Mouse (Mus musculus): ENCODE measurements around the gene Zfyve21.

Gene Zfyve21

DNA sequence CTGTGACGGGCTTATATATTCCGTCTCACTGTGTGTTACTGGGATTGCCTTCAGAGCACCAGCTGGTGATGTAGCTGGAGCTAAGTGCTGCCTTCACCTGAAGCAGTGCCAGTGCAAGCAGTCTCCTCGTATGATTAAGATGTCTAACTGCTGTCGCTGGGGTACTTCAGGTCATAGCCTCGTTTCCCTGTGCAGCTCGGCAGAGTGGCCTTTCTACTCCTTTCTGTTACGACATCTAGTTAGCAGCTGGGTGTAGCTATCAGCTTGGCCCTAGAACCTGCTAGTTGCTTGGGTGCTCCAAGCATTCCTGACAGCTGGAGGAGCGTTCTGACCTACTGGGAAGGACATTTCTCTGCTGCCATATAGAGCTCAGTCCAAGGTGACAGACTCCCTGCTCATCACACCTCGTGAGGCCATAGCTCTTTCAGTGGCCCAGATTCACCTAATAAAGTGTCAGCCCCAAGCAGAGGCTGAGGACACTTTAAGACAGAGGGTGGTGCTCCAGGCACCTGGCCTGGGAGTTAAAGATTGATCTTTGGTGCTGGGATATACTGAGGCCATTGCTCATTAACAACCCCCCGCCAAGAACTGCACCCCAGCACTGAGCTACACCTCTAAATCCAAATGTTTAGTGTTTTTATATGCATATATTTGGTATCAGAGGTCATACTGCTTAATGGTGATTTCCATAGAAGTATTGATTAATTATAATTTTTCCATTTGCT is 13.3 kb upstream of the Zfyve21 start:
- DNase-seq (ENCODE audit: low spot score), result no peak

DNA sequence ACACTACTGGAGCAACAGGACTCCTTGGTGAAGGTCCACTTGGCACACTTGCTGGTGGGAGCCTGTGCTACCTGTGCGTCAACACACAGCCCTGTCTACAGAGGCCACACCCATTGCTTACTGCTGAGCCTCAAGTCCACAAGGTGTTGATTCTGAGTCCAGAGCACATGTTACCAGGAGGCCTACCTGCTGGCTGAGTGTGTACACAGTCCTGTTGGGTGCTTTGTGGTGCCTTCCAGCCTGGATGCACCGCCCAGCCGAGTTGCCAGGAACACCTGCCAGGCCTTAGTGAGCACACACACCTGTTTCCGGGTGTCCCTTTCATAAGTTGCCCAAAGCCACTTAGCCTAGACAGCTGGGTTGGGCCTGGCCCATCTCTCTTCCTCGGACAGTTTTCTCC is 10.4 kb upstream of the Zfyve21 start:
- no peak for DNase-seq (ENCODE audit: low spot score)

DNA sequence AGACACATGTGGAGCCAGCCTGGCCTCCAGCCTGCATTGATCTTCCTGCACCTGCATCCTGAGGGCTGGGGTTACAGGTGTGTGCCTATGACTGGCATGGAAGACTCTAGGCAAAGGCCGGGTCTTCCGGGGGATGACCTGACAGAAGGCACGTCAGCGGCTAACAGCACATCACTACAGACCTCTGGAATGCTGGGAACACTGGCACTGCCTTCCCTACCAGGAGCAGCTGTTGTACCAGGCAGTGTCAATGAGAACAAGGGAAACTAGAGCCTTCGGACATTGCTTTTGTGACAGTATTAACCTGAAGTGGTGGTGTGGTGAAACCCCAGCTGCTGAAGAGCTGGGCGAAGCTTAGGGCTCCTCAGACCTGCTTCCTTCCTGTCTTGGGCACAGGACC is 5.2 kb upstream of the Zfyve21 start:
- DNase-seq (ENCODE audit: low spot score), result no peak

DNA sequence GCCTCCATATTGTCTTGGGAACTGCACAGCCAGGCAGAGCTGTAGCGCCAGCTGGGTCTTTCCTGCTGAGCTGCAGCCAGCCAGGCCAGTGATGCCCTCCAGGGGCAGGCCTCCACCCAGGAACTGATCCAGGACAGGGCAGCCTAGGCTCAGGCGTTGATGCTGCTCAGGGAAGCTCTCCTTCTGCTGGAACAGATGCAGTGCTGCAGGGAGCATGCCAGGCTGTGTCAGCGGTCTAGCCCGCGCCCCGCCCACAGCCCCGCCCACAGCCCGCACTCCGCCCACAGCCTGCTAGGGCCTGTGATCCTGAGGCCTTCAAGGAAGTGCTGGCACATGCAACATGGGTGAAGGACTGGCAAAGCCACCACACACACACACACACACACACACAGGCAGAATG is 4.2 kb upstream of the Zfyve21 start:
- DNase-seq (ENCODE audit: low spot score), result peak; percentile 57

DNA sequence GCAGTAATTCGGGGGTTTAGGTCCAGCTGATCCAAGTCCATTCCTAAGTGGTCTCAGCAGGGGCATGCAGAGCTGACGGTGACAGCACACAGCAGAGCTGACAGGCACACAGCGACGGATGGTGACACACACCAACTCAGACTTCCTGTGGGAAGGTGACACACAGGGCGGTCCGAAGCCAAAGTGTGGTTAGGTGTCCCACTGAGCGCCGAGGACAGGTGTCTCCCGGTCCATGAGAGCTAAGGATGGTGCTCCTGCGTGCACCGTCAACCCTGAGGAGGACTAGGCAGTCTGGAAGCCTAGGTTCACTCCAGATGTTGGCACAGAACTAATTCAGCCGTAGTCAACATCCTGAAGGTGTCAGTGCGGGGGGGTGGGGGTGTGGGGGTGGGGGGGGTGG is 1.9 kb upstream of the Zfyve21 start:
- DNase-seq (ENCODE audit: low spot score), result no peak

DNA sequence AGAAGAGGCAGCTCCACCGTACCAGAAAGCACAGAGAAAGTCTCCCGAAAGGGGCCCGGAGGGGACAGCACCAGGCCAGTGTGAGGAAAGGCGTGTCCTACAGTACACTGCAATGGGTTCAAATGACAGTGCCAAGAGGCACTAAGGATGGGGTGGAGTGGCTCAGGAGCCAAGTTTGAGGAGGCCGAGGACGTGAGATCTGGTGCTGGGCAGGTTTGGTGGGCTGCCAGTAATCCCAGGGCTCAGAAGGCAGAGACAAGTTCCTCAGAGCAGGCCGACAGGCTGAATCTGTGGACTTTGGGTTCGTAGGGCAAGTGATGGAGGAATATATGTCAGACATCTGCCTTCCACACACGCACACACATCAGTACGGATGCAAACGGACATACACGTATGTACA is 1.4 kb upstream of the Zfyve21 start:
- DNase-seq (ENCODE audit: low spot score), result no peak

DNA sequence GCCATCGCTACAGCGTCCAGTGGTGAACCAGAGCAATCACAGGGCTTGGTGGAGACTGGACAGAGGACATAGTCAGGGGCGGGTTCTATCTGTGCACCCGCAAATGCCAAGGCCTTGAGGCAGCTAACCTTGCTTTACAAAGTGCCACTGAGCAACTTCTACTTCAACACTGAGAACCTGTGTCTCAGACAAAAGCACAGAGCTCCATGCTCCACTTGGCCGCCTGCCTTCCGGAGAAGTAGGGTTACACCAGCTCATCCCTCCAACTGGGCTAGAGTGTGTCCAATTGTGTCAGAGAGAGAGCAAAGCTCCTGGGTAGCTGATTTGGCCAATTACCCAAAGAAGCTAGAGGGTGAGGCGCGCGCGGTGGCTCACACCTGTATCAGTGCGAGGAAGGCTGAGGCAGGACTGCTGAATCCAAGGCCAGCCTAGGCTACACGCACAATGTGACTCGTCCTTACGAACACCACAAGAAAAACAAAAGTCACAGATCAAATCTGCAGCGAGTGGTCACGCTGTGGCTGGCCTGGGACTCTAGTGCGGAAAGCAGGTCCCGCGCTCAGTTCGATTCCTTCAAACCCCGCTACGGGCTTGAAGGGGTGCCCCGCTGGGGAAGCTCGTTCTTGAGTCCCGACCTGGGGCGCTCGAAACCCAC is 732 bp upstream of the Zfyve21 start:
- no peak for DNase-seq (ENCODE audit: low spot score)

DNA sequence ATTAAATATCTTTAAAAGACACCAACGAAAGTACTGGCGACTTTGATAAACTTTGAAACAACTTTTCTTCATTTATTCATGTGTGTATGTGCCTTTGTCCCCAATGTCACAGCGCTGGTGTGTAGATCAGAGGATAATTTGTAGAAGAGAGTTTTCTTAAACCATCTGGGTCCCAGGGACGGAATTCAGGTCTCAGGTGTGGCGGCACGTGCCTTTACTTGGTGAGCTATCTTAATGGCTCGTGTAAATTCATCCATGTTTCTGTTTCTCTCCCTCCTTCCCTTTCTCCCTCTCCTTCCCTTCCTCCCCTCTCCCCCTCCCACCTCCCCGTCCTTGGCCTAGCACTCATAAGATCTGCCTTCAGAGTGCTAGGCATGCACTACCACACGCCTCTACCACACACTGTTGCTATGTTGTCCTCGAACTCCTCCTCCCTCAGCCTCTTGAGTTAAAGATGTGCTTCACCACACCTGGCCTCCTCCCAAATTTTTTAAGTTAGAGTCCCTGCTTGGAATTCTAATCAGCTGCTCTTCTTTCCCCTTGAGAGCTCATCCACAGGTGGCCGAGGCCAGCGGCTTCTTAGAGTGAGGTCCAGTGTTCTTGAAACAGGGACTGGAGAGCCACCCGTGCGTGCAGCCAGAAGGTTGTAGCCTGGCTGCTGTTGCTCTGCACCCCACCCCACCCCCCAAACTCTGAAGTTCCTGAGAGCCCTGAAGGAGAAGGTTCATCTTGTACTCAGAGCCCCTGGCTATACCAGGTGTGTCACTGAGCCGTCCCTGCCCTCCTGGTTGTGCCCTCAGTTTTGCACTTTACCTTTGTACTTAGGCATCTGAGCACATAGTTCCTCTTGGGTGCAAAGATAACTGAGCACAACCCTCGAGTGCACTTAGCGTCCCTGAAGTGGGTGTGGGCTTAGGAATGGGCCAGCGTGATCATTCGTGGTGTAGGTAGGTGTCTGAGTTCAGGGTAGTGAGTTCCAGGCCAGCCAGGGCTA is 1.1 kb downstream of the Zfyve21 start:
- DNase-seq (ENCODE audit: low spot score), result no peak

DNA sequence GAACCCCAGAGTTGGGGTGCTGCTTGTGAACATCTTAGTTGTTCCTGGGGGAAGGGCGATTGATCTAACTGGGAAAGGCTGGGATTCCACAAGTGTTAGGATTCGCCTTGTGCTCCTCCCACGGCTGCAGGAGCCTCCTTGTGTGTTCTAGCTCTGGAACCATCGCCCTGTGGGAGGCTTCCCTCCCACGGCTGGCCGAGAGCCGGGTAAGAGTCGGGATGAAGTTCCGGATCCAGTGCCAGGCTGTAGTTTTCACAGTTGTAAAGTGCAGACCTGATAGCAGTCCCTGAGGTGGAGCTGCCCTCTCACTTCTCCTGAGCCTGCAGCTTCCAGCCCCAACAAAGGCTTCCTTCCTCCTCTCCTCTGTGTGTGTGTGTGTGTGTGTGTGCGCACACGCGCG is 2.6 kb downstream of the Zfyve21 start:
- peak; percentile 33 for DNase-seq (ENCODE audit: low spot score)

DNA sequence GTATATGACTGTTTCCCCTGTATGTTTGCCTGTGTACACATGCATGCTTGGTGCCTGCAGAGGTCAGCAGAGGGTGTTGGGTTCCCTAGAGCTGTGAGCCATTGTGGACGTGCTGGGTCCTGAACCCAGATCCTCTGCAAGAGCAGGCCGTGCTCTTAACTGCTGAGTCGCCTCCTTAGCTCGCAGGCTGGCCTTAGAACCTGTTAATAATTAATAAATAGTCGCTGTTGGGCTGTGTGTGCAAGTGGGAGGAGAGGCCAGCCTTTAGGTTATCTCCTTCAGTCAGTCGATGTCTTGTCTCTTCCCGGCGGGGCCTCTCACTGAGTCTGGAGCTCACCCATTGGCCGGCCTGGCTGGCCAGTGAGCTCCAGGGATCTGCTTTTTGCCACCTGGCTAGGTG is 3.0 kb downstream of the Zfyve21 start:
- no peak for DNase-seq (ENCODE audit: low spot score)

DNA sequence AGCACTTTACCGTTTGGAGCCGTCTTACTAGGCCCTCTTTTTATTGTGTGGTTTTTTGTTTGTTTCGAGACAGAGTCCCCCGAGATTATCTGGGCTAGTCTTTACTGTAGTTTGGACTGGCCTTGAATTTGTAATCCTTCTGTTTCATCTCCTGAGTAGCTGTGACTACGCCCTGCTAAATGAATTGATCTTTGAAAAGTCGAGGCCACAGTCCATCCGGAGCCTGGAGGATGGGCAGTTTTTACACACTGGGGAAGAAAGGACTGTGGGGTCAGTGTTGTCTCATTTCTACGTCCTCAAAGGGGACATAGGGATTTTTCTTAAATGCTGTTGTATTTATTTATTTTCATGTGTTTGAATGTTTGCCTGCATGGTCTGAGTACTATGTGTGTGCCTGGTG is 4.0 kb downstream of the Zfyve21 start:
- DNase-seq (ENCODE audit: low spot score), result no peak

DNA sequence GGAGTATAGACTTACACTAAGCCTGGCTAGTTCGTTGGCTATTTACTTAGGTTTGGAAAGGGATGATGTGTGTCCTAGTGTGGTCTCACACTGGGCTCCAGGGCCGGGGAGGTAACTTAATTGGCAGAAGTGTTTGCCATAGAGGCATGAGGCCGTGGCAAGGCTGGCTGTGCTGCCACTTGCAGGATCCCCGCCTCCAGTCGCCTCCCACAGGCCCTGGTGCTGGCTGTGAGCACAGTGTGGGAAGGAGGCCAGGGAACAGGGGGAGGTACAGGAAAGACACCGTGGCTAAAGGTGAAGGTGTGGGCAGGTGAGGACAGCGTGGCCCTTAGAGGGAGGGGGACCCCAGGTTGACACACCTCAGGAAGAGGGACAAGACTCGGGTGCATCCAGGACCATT is 6.0 kb downstream of the Zfyve21 start:
- DNase-seq (ENCODE audit: low spot score), result no peak

DNA sequence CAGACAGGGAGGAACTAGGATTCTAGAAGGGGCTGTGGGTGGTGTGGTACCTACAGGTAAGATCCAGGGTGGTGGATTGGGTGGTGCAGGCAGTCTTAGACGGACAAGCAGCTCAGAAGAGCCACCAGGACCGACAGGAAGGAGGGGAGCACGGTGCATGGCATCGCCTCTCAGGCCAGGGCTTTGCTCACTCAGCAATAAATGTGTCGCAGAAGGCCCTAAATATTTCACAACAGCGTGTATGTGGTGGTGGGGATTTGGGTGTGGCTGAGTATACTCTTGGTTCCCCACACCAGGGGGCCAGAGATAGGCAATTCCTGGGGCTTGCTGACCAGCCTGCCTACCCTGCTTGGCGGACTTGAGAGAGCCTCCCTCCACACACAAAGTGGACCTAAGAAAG is 6.7 kb downstream of the Zfyve21 start:
- no peak for DNase-seq (ENCODE audit: low spot score)

DNA sequence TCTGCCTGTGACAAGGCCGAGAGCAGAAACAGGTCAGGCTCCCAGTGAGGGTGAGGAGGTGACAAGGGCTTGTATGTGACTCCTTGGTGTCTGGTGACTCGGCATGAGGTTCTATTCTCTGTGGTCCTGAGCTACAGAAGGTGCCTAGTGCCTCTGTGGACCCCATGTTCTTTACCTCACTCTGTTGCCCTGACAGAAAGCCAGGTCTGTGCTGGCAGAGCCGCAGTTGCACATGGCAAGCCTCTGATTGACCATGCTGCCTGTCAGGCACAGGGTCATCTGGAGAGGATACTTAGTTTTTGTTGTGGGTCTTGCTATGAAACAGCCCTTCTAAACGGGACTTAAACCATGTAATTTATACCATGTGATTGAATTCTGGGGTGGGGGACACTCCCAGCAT is 8.0 kb downstream of the Zfyve21 start:
- no peak for DNase-seq (ENCODE audit: low spot score)

DNA sequence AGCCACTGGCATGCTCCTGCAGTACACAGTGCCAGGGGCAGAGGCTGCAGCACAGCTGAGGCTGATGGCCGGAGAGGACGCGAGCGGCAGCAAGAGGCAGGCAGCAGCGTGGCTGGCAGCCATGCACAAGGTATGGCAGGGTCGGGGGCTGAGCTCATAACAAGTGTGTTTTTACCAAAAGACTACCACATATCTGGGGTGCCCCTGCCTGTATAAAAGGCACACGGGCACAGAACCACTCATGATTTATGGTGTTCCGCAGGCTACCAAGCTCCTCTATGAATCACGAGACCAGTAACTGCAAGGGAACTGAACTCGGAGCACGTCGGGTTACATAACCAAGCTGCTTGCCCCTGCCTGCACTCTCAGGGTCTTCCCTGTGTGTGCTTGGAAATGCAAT is 13.6 kb downstream of the Zfyve21 start:
- no peak for DNase-seq (ENCODE audit: low spot score)

DNA sequence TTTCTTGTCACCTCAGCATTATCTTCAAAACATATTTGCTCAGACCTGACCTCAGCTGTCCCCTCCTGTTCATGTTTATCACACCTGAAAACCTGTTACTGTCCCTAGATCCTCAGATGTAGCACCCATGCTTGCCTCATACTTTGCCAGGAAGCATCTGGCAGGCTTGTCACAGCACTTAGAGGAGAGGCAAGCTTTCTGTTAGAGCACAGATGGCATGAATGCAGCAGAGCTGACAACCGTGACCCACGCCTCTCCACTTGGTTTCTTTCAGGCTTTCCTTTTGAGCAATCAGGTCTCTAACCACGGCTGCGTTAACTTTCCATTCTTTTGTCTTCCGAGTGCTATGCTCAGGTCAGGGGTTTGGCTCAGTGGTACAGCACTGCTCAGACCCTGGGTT is 15.5 kb downstream of the Zfyve21 start:
- DNase-seq (ENCODE audit: low spot score), result no peak

DNA sequence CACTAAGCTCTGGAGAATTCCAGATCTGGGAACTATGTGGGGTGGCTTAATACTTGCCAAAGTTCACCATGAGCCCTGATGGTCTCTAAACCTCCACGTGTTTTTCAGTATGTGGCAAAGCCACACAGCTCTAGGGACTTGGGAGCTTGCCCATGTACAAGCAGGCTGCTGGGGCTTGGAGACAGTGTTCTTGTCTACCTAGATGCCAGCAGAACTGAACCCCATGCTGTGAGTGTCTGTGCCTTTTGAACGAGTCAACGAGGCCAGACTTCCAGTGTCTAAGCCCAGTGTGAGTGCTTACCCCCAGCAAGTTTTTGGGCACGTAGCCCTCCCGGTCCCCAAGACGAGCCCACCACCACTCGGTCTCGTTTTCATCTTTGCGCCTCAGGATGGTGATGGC is 16.0 kb downstream of the Zfyve21 start:
- no peak for DNase-seq (ENCODE audit: low spot score)

DNA sequence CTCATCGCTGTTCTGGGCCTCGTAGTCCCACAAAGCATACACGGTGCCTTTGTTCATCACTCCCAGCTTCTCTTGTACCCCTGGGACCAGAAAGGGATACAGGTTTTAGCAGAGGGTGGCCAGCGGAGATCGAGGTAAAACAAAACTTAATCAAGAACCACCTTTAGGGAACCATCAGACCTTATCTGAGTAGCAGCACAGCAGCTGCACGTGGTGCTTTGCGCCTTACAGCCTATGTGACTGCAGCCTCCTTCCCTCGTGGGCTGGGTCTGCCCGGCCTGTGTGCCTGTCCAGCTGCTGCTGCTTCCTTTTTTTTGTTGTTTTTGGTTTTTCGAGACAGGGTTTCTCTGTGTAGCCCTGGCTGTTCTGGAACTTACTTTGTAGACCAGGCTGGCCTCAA is 16.4 kb downstream of the Zfyve21 start:
- DNase-seq (ENCODE audit: low spot score), result no peak

DNA sequence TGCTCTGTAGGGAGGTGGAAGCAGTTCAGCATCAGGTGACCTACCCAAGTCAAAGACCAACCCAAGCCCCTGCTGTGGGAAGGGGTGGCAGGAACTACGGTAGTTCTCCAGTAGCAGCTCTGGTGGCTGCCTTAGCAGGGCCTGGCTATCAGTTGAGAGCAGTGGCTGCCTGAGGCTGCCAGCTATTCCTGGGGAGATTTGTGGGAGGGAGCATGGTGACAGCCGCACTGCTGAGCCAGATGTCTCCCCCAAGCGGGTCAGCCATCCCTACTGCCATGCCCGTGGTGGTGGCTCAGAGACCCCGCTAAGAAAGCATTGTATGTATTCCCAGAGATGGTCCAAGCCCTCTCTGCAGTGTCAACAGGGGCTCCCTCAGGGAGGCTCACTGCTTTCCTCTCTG is 18.7 kb downstream of the Zfyve21 start:
- no peak for DNase-seq (ENCODE audit: low spot score)

DNA sequence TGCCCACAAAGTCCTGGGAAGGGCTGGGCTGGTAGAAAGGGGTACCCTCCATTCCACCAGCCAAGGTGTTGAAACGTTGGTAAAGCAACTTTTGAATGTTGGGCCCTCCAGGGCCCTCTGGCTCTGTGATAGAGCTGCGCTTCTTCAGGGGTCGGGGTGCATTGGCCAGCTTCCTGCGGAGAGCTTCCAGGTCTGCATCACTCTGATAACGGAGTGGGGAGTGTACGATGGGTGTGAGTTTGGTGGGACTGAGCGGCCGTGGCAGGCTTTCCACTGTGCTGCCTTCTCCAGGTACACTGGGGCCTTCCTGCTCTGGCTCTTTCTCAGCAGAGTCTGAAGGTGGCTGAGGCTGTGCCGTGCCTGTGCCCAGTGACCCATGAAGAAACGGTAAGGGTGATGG is 19.5 kb downstream of the Zfyve21 start:
- DNase-seq (ENCODE audit: low spot score), result no peak

DNA sequence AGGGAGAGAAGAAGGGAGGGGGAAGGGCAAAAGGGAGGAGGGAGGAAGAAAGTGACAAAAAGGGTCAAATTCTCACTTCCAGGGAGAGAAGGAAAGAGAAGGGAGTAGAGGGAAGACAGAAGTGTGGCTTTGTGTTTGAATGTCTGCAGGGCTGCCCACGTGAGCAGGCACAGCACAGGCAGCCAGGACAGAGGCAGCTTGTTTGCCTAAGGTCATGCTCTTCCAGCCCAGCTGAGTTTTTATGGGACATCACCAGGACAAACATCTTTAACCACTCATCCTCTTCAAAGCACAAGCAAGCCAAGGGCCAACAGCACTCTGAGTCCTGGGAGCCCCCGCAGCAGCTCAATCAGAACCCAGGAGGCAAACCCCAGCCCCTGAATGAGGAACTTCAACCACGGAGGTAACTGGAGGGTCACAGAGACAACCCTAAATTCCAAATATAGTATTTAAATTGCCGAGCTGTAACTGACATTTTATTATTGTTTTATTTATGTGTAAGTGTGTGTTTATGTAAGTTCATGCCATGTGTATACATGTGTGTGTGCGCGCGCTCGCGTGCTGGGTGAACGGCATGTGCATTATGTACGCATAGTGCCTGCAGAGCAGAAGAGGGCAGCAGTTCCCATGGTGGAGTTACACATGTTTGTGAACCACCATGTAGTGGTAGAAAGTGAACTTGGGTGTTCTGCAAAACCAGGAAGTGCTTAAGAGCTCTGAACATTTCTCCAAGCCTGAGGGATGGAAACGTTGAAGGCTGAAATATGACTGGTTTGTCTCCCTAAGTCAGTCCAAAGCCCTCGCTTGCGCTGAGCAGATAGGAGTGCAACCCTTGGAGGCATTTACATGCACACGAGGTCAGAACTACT is 28.8 kb downstream of the Zfyve21 start:
- no peak for DNase-seq (ENCODE audit: low spot score)

DNA sequence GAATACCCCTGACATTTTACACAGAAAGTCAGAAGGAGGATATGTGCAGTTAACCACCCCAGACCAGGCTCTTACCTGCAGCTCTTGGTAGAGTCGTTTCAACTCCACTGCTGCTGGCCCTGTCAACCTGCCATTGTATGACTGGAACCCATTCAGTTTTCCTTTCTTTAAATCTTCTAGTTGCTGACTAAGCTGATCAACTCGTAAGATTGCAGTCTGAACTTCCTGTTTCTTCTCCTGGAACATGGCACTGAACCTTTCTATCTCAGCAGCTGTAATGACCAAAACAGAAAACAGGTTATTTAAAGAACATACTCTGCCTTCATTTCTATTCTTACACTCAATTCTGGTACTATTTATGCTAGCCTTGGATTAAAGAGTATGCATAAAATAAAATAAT is 29.5 kb downstream of the Zfyve21 start:
- no peak for DNase-seq (ENCODE audit: low spot score)

Measured in urinary bladder, postnatal 25 days (tissue).